Mouse (Mus musculus): ENCODE measurements around the gene Pax5. TPM values are rescaled to one million over a fixed set of nuclear protein-coding genes. Genes with fewer than 3 reads are reported as not detected.

Pax5 gene
- total RNA-seq, 2 experiments from 2014 or later: 0.10 to 0.22 TPM

GRCm38 (mm10) chr4:44670380-44670779 is 39.9 kb downstream of the Pax5 start:
- DNase-seq: no peak
- intact Hi-C loops (cut with DNase I; ENCODE audit: low total_unique reads): no loop called here

- intact Hi-C loops (cut with DNase I; ENCODE audit: low total_unique reads): loop anchor here (10.0 kb wide), 1 partner anchor 105 kb away; no protein-coding TSS in a partner anchor
- no peak for DNase-seq
Observed at GRCm38 (mm10) chr4:44669485-44670181, 40.7 kb downstream of the Pax5 start.

GRCm38 (mm10) chr4:44668574-44668973 is 41.7 kb downstream of the Pax5 start:
- intact Hi-C loops (cut with DNase I; ENCODE audit: low total_unique reads): loop anchor here (10.0 kb wide), 1 partner anchor 104 kb away; no protein-coding TSS in a partner anchor
- no peak for DNase-seq

GRCm38 (mm10) chr4:44668172-44668571 is 42.1 kb downstream of the Pax5 start:
- intact Hi-C loops (cut with DNase I; ENCODE audit: low total_unique reads): loop anchor here (10.0 kb wide), 1 partner anchor 103 kb away; no protein-coding TSS in a partner anchor
- no peak for DNase-seq

- DNase-seq: no peak
- intact Hi-C loops (cut with DNase I; ENCODE audit: low total_unique reads): loop anchor here (10.0 kb wide), 1 partner anchor 103 kb away; no protein-coding TSS in a partner anchor
Observed at GRCm38 (mm10) chr4:44667369-44667768, 42.9 kb downstream of the Pax5 start.

GRCm38 (mm10) chr4:44664767-44665056 is 45.6 kb downstream of the Pax5 start:
- intact Hi-C loops (cut with DNase I; ENCODE audit: low total_unique reads): loop anchor here (10.0 kb wide), 1 partner anchor 100 kb away; no protein-coding TSS in a partner anchor
- no peak for DNase-seq

- intact Hi-C loops (cut with DNase I; ENCODE audit: low total_unique reads): loop anchor here (10.0 kb wide), 1 partner anchor 99 kb away; no protein-coding TSS in a partner anchor
Observed at GRCm38 (mm10) chr4:44664004-44664766, 46.1 kb downstream of the Pax5 start.

GRCm38 (mm10) chr4:44663489-44663888 is 46.8 kb downstream of the Pax5 start:
- DNase-seq: no peak
- intact Hi-C loops (cut with DNase I; ENCODE audit: low total_unique reads): loop anchor here (10.0 kb wide), 1 partner anchor 99 kb away; no protein-coding TSS in a partner anchor

More at GRCm38 (mm10) chr4:44664004-44664766, 46.1 kb downstream of the Pax5 start:
- peak; percentile 18 for DNase-seq

GRCm38 (mm10) chr4:44645181-44645580 is 65.1 kb downstream of the Pax5 start:
- intact Hi-C loops (cut with DNase I; ENCODE audit: low total_unique reads): no loop called here
- DNase-seq: no peak

GRCm38 (mm10) chr4:44641831-44642587 is 68.3 kb downstream of the Pax5 start:
- DNase-seq: no peak
- intact Hi-C loops (cut with DNase I; ENCODE audit: low total_unique reads): no loop called here

- intact Hi-C loops (cut with DNase I; ENCODE audit: low total_unique reads): no loop called here
- DNase-seq: no peak
Observed at GRCm38 (mm10) chr4:44635618-44636017, 74.7 kb downstream of the Pax5 start.

GRCm38 (mm10) chr4:44633694-44634524 is 76.4 kb downstream of the Pax5 start:
- intact Hi-C loops (cut with DNase I; ENCODE audit: low total_unique reads): no loop called here
- DNase-seq: peak; percentile 50

GRCm38 (mm10) chr4:44630059-44630458 is 80.2 kb downstream of the Pax5 start:
- DNase-seq: no peak
- intact Hi-C loops (cut with DNase I; ENCODE audit: low total_unique reads): no loop called here

GRCm38 (mm10) chr4:44627890-44628289 is 82.4 kb downstream of the Pax5 start:
- intact Hi-C loops (cut with DNase I; ENCODE audit: low total_unique reads): no loop called here
- no peak for DNase-seq

- DNase-seq: no peak
Observed at GRCm38 (mm10) chr4:44625108-44625424, 85.2 kb downstream of the Pax5 start.

GRCm38 (mm10) chr4:44624232-44625107 is 85.8 kb downstream of the Pax5 start:
- intact Hi-C loops (cut with DNase I; ENCODE audit: low total_unique reads): no loop called here
- DNase-seq: no peak

More at GRCm38 (mm10) chr4:44625108-44625424, 85.2 kb downstream of the Pax5 start:
- intact Hi-C loops (cut with DNase I; ENCODE audit: low total_unique reads): no loop called here

GRCm38 (mm10) chr4:44623435-44623727 is 86.9 kb downstream of the Pax5 start:
- intact Hi-C loops (cut with DNase I; ENCODE audit: low total_unique reads): no loop called here
- DNase-seq: no peak

GRCm38 (mm10) chr4:44622682-44623434 is 87.4 kb downstream of the Pax5 start:
- intact Hi-C loops (cut with DNase I; ENCODE audit: low total_unique reads): no loop called here

More at GRCm38 (mm10) chr4:44622682-44623434, 87.4 kb downstream of the Pax5 start:
- no peak for DNase-seq

All from gastrocnemius, postnatal 14 days (tissue).